Mouse (Mus musculus) olfactory bulb, adult 2 months (tissue): ENCODE results near the gene Entpd6. TPM values are rescaled to one million over a fixed set of nuclear protein-coding genes. Genes with fewer than 3 reads are reported as not detected.

Experiments used
- H3K27ac ChIP-seq: fragments of 200-500 bp; 2 replicates; pipeline ENCODE4 v1.5.1; 2012; ENCODE audit warnings: low read depth, low read length; ENCODE audit not compliant: insufficient read depth
- H3K4me1 ChIP-seq: fragments of 200-500 bp; 2 replicates; pipeline ENCODE4 v1.6.1; 2012; ENCODE audit warnings: low read length; ENCODE audit not compliant: control insufficient read depth, insufficient read depth
- H3K4me3 ChIP-seq: fragments of 200-500 bp; 2 replicates; pipeline ENCODE4 v1.5.1; 2012; ENCODE audit warnings: mild to moderate bottlenecking, low read depth, low read length, moderate library complexity; ENCODE audit not compliant: insufficient read depth
- CTCF ChIP-seq: fragments of 200-500 bp; IDR thresholded peaks from 2 replicates; pipeline ENCODE4 v1.5.1; 2012; ENCODE audit warnings: low read depth, mild to moderate bottlenecking, low read length, moderate library complexity; ENCODE audit not compliant: insufficient read depth
- POLR2A ChIP-seq: fragments of 200-500 bp; IDR thresholded peaks from 2 replicates; pipeline ENCODE4 v1.6.1; 2012; ENCODE audit warnings: mild to moderate bottlenecking, low read depth, low read length, moderate library complexity; ENCODE audit not compliant: insufficient read depth
- WGBS: fragments of 180-500 bp; shearing (Covaris S2); methylation state at CpG from one replicate; pipeline ENCODE4 v1.1.7; 2018; 5-methylcytosine and 5-hydroxymethylcytosine counted together
- polyA plus RNA-seq: library from polyadenylated mRNA; stranded (reverse); fragments of >200 nt; gene quantifications from 2 replicates; pipeline ENCODE4 v1.2.4, GENCODE M21; 2012; ENCODE audit warnings: low replicate concordance; ENCODE audit not compliant: missing spikeins, insufficient read depth, insufficient read length

Gene Entpd6
- polyA plus RNA-seq, 1 experiment: not detected

- TF ChIP-seq CTCF (no peak), POLR2A (no peak)
- 55% methylated on average over 6 of the region's 6 CpGs for WGBS
- no peak overlapping the region for H3K4me3 ChIP-seq
- H3K4me1 ChIP-seq: no peaks in the 10 kb centered on the region
- no peak overlapping the region for H3K27ac ChIP-seq
Measured at GRCm38 (mm10) chr2:150808812-150809211, 60.0 kb downstream of the Entpd6 start.

DNA sequence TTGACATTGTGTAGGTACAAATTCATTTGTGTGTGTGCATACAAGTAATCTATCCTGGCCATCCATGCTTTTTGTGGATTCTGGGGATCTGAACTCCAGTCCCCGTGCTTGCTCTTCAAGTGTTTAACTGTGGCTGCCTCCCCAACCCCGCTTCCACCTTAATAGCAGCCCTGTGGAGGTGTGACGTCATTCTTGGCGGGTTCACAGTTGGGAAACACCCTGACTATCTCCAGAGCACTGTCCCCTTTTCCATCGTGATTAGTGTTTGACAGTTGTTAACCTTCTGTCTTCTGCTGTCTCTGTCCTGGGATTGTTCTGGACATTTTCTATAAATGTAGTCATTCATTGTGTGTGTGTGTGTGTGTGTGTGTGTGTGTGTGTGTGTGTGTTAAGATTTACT is 61.8 kb downstream of the Entpd6 start:
- TF ChIP-seq POLR2A (no peak), CTCF (no peak)
- Histone ChIP-seq H3K27ac (no peak overlapping the region), H3K4me1 (no peaks in the 10 kb centered on the region), H3K4me3 (no peak overlapping the region)
- 77% methylated on average over 5 of the region's 5 CpGs for WGBS

- peaks cover 8% of the 10 kb centered on the region; the same call in 1 of the 2 replicates for H3K4me1 ChIP-seq
- TF ChIP-seq POLR2A: no peak
- no peak for TF ChIP-seq CTCF
- 94% methylated on average over 6 of the region's 6 CpGs for WGBS
- no peak overlapping the region for H3K27ac ChIP-seq
- no peak overlapping the region for H3K4me3 ChIP-seq
Measured at GRCm38 (mm10) chr2:150812816-150813215, 64.0 kb downstream of the Entpd6 start.

GRCm38 (mm10) chr2:150816676-150817402 is 68.0 kb downstream of the Entpd6 start:
- H3K27ac ChIP-seq: peak overlapping the region; percentile 20; the same call in 1 of the 2 replicates
- no peak overlapping the region for H3K4me3 ChIP-seq
- 79% methylated on average over 18 of the region's 18 CpGs for WGBS
- peaks cover 12% of the 10 kb centered on the region; the same call in 1 of the 2 replicates for H3K4me1 ChIP-seq
- TF ChIP-seq CTCF (no peak), POLR2A (no peak)

GRCm38 (mm10) chr2:150818742-150819141 is 69.9 kb downstream of the Entpd6 start:
- 85% methylated on average over 8 of the region's 8 CpGs for whole genome bisulfite sequencing
- peaks cover 15% of the 10 kb centered on the region; the same call in 1 of the 2 replicates for H3K4me1 ChIP-seq
- no peak overlapping the region for H3K27ac ChIP-seq
- no peak for TF ChIP-seq CTCF
- no peak for TF ChIP-seq POLR2A
- H3K4me3 ChIP-seq: no peak overlapping the region

DNA sequence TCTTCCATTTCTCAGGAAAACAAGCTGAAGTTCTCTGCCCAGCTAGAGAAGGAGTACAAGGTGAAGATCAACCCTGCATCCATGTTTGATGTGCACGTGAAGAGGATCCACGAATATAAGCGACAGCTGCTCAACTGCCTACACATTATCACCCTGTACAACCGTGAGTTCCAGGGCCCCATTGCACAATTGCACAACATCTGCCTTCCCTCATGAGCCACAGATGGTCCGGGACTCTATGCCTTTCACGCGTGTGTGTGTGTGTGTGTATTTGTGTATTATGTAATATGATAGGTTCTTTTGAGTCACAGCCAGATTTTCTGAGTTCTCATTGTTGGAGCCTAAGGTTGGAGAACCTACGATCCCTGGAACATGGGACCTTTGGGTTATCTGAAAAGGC is 71.9 kb downstream of the Entpd6 start:
- TF ChIP-seq POLR2A (no peak), CTCF (no peak)
- WGBS: 91% methylated on average over 8 of the region's 8 CpGs
- peaks cover 15% of the 10 kb centered on the region; the same call in 1 of the 2 replicates for H3K4me1 ChIP-seq
- H3K27ac ChIP-seq: no peak overlapping the region
- no peak overlapping the region for H3K4me3 ChIP-seq

Other genes starting within 250 kb of the Entpd6 start
- not detected in 2 replicates for gene Cst7, start 178.6 kb upstream of the Entpd6 start, polyA plus RNA-seq
- gene Apmap, start 140.5 kb upstream of the Entpd6 start, polyA plus RNA-seq: not detected in 2 replicates
- gene Acss1, start 80.5 kb upstream of the Entpd6 start, polyA plus RNA-seq: not detected in 2 replicates
- not detected in 2 replicates for gene Vsx1, start 59.7 kb upstream of the Entpd6 start, polyA plus RNA-seq
- not detected in 2 replicates for gene Pygb, start 37.7 kb downstream of the Entpd6 start, polyA plus RNA-seq
- not detected in 2 replicates for gene Abhd12, start 155.7 kb downstream of the Entpd6 start, polyA plus RNA-seq
- not detected in 2 replicates for gene Gins1, start 156.4 kb downstream of the Entpd6 start, polyA plus RNA-seq